Mouse (Mus musculus) heart, postnatal 25 days (tissue): ENCODE data around the gene Mfsd6. TPM values are rescaled to one million over a fixed set of nuclear protein-coding genes. Genes with fewer than 3 reads are reported as not detected.
"Not testable (repeated sequence)": the region's sequence is repeated elsewhere in the genome, so short reads cannot be mapped to it uniquely, and the experiment has no call there.

Source experiments
- DNase-seq: peaks from one replicate; pipeline ENCODE4 v3.0.0; 2022; ENCODE audit warnings: low spot score
- intact Hi-C: fragments of 180-260 bp; cut with DNase I; formaldehyde crosslinking; loops from one replicate; pipeline ENCODE4 v1.15.1; 2025
- total RNA-seq, 2 experiments: library from RNA; stranded (reverse); gene quantifications; 2 replicates each; pipeline ENCODE4 v1.2.3; 2021

Gene Mfsd6
- total RNA-seq, 2 experiments from 2014 or later: 15.1 to 19.1 TPM

GRCm38 (mm10) chr1:52714451-52714850 is 12.8 kb downstream of the Mfsd6 start:
- intact Hi-C loops: no loop called here
- DNase-seq: no peak

- intact Hi-C loops: no loop called here
- no peak for DNase-seq
Observed at GRCm38 (mm10) chr1:52714021-52714420, 13.2 kb downstream of the Mfsd6 start.

GRCm38 (mm10) chr1:52708745-52709144 is 18.5 kb downstream of the Mfsd6 start:
- no peak for DNase-seq
- intact Hi-C loops: no loop called here

- no peak for DNase-seq
- intact Hi-C loops: no loop called here
Observed at GRCm38 (mm10) chr1:52707030-52707429, 20.2 kb downstream of the Mfsd6 start.

- intact Hi-C loops: no loop called here
- DNase-seq: no peak
Observed at GRCm38 (mm10) chr1:52702738-52703491, 24.3 kb downstream of the Mfsd6 start.

GRCm38 (mm10) chr1:52701941-52702340 is 25.3 kb downstream of the Mfsd6 start:
- intact Hi-C loops: no loop called here
- no peak for DNase-seq

- DNase-seq, intact Hi-C loops: not testable (repeated sequence)
Observed at GRCm38 (mm10) chr1:52694456-52694855, 32.8 kb downstream of the Mfsd6 start.

GRCm38 (mm10) chr1:52687636-52688035 is 39.6 kb downstream of the Mfsd6 start:
- intact Hi-C loops: no loop called here
- no peak for DNase-seq

GRCm38 (mm10) chr1:52683550-52683949 is 43.7 kb downstream of the Mfsd6 start:
- intact Hi-C loops: no loop called here

GRCm38 (mm10) chr1:52676621-52677020 is 50.6 kb downstream of the Mfsd6 start:
- intact Hi-C loops: loop anchor here (5.0 kb wide), 1 partner anchor 51 kb away; the partner anchor contains the start of gene Mfsd6
- peak; percentile 23 for DNase-seq

More at GRCm38 (mm10) chr1:52683550-52683949, 43.7 kb downstream of the Mfsd6 start:
- DNase-seq: no peak

- intact Hi-C loops: loop anchor here (5.0 kb wide), 1 partner anchor 51 kb away; the partner anchor contains the start of gene Mfsd6
- peak; percentile 32 for DNase-seq
Observed at GRCm38 (mm10) chr1:52675561-52676551, 51.4 kb downstream of the Mfsd6 start.

GRCm38 (mm10) chr1:52669931-52670330 is 57.3 kb downstream of the Mfsd6 start:
- intact Hi-C loops: no loop called here
- no peak for DNase-seq

- DNase-seq: no peak
- intact Hi-C loops: no loop called here
Observed at GRCm38 (mm10) chr1:52668743-52669323, 58.4 kb downstream of the Mfsd6 start.

- DNase-seq: no peak
- intact Hi-C loops: no loop called here
Observed at GRCm38 (mm10) chr1:52663228-52663627, 64.0 kb downstream of the Mfsd6 start.

- intact Hi-C loops: no loop called here
- no peak for DNase-seq
Observed at GRCm38 (mm10) chr1:52660765-52661164, 66.5 kb downstream of the Mfsd6 start.

- intact Hi-C loops: no loop called here
- no peak for DNase-seq
Observed at GRCm38 (mm10) chr1:52660278-52660677, 67.0 kb downstream of the Mfsd6 start.

- no peak for DNase-seq
Observed at GRCm38 (mm10) chr1:52658160-52658559, 69.1 kb downstream of the Mfsd6 start.

GRCm38 (mm10) chr1:52655153-52655552 is 72.1 kb downstream of the Mfsd6 start:
- intact Hi-C loops: no loop called here
- DNase-seq: no peak

More at GRCm38 (mm10) chr1:52658160-52658559, 69.1 kb downstream of the Mfsd6 start:
- intact Hi-C loops: no loop called here

- intact Hi-C loops: no loop called here
- DNase-seq: no peak
Observed at GRCm38 (mm10) chr1:52653366-52653765, 73.9 kb downstream of the Mfsd6 start.

GRCm38 (mm10) chr1:52652601-52653253 is 74.5 kb downstream of the Mfsd6 start:
- intact Hi-C loops: no loop called here
- DNase-seq: no peak
